Mouse (Mus musculus): Measurements from ENCODE around the gene Hps5.

Gene Hps5

GRCm38 (mm10) chr7:46738561-46739460 lies 57.1 kb downstream of the Hps5 start:
- no peak for DNase-seq (ENCODE audit: extremely low spot score)

DNA sequence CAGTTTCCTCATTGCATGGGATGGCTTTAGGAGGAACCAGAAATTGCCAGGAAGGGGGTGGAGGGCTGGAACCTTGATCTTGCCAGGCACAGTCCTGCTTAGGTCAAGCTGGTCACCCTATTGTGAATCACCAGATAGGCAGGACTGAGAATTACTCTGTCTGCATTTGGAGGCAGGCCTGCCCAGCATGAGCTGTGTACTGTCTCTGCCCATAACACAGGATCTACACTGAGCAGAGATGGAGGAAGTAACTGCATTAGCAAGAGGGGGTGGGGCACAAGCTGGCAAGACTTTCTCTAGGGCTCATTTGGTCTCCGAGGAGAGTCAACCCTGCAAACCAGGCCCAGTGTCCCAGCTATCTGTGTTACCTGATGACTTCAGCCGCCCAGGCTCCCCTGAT lies 60.9 kb downstream of the Hps5 start:
- DNase-seq (ENCODE audit: extremely low spot score) = no peak

DNA sequence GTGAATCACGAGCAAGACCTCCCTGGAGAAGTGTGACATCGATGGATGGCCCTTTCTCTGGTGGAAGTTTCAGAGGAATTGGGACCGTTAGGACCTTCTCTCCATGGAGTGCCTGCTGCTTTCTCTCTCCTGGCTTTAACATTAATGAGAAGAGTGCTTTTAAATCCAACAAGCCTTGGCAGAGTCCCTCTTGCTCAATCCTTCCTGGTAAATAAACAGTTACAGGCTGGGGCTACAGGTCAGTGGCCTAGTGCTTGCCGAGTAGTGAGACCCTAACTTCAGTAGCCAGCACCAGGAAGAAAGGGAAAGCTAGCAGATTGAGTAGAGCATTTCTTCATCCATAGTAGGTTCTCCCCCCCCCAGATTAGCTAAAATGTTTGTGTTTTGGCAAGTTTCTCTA lies 63.4 kb downstream of the Hps5 start, which contains the start of gene Saa4:
TSS of gene Saa4 (minus strand) at position 146 of the 400 bp plus-strand sequence.
- no peak for DNase-seq (ENCODE audit: extremely low spot score)

DNA sequence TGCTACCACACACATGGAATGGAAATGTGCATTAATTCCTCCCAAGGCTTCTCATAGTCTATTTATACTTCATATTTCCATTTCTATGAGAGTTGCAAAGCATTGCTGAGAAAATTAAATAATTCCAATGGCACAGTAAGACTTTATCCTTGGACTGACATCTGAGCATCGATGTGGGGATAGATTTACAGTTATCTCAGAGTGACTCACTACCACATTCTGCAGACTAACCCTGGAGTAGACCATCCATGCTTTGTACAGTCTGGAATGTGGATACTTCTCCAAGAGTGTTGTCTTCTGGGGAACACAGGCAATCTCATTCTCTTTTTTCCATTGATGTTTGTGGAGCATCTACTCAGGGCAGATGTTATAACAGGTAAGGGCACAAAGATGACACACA lies 68.3 kb downstream of the Hps5 start:
- no peak for DNase-seq (ENCODE audit: extremely low spot score)

DNA sequence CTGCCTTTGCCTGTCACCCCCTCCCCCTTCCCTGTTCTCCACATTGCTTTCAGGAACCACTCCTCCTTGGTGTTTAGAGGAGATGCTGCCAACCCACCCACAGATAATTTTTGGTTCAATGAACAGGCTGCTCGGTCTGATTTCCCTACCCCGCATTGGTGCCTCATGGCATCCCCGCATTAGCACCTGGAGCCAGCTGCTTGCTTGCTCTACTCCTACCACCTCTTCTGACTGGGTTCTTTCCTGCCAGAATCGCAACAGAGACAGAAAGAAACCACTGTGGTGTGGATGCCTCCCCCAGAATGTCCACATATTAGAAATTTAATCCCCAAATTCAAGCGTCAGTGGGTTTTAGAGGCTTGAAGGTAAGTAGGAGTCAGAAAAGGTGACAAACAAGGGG lies 71.5 kb downstream of the Hps5 start:
- no peak for DNase-seq (ENCODE audit: extremely low spot score)

GRCm38 (mm10) chr7:46723849-46724248 lies 72.0 kb downstream of the Hps5 start:
- no peak for DNase-seq (ENCODE audit: extremely low spot score)

DNA sequence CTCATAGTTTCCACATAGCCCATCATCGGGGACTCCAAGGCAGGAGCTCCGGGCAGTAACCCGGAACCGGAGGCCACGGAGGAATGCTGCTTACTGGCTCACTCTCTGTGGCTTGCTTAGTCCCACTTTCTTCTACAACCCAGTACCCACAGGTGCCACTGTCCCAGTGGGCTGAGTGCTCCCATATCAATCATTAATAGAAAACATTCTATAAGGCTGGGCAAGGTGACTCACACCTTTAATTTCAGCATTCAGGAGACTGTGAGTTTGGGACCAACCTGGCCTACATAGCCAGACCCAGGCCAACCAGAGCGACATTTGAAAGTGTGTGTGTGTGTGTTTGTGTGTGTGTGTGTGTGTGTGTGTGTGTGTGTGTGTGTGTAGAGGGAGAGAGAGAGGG lies 72.5 kb downstream of the Hps5 start:
- no peak for DNase-seq (ENCODE audit: extremely low spot score)

DNA sequence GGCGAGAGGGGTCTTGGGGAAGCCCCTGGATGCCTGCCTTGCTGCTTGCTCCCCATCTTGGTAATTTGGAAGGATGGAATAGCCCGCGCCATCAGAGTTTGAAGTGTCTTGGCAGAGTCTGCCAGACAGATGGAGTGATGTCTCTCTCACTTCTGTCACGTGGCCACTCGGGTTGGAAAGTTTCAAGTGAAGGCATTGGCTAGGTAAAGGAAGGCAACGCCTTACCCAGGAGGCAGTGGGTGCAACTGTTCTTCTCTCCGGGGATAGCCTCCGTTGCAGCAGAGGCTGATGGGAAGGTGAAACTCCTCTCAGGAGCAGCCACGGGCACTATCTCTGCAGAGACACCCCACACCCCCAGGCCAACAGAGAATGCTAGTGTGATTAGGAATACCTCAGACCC lies 75.4 kb downstream of the Hps5 start:
- no peak for DNase-seq (ENCODE audit: extremely low spot score)

DNA sequence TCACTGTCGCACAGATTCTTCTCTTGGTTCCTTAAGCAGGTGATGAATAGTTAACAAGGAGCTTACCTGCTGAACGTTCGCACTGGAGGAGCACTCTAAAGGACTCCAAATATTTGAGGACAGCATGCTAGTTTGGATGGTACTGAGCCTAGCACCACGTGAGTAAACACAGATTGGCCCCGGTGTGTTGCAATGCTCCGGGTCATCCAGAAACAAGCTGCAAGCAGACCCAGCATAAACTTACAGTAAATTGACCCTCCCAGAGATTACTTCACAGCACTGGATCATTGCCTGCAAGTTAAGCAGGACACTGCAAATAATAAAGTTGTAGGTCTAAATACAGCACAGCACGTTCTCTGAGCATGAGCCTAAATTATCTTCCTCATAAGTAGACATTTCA lies 76.3 kb downstream of the Hps5 start:
- DNase-seq (ENCODE audit: extremely low spot score) = no peak

DNA sequence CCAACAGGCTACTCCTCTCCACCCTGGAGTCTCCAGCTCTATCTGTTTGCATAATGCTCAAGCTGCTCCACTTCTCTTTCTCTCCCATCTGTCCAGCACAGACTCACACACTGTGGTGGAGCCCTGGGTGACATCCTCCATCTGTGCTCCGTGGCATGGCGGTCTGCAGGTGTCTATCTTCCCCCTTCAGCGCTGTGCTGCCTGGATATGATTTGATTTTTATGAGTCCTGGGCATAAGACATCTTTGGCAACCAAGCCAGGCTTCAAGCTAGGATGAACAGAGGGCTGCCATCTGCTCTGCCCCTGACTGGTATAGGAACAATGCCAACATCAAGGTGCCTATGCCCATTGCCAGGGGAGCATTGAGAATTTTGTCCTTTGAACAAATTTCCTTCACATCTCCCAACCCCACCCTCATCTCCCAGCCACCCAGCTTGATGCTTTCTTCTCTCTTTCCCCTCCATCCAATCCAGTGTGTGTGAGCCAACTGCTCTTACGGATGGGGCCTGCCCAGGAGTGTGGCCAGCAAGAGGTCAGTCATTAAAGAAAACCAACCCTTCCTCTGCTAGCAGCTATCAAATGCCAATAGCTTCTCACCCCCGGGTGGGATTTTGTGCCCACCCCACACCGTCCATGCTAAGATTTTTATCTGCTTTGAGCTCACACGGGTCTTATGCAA lies 77.1 kb downstream of the Hps5 start:
- no peak for DNase-seq (ENCODE audit: extremely low spot score)

DNA sequence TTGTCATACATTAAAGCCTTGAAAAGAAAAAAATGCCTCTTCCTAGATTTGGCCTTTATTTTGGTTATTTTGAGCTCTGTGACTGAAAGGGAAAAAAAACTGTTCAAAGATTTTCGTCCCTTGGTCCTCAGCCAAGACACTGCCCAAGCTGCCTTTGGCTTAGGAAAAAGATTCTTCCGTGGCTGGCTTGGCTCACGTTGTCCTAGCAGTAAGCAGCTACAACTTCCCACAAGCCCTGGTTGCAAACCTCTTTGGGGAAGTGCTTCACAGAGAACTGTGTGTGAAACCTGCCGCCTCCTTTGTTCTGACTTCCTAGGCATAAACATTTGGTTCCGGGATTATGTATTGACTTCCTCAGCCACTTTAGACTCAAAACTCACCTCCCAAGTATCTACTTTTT lies 79.0 kb downstream of the Hps5 start:
- DNase-seq (ENCODE audit: extremely low spot score) = no peak

- DNase-seq (ENCODE audit: extremely low spot score) = no peak
Measured at GRCm38 (mm10) chr7:46715600-46715999, 80.3 kb downstream of the Hps5 start, which contains the start of gene Saa3. TSS of gene Saa3 (minus strand) at chr7:46715700.

DNA sequence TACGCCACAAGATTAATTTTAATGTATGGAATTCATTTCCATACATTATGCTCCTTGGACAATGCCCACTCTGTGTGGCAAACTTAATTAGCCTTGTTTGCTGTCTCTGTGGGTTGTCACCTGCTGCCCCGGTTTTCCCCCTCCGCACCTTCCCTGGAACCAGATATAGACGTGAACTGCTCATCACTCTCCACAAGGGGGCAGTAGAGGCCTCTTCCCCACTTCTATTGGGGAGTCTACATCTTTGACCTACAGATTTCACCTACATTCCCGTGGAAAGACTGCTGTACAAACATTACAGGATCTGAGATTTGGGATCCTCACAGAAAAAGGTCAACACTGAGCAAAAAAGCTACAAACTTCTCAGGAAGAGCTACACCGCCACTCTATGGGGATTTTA lies 81.3 kb downstream of the Hps5 start:
- DNase-seq (ENCODE audit: extremely low spot score) = peak; percentile 56

- no peak for DNase-seq (ENCODE audit: extremely low spot score)
Measured at GRCm38 (mm10) chr7:46712250-46712649, 83.6 kb downstream of the Hps5 start.

Data from embryo, embryonic 9.5 days (tissue).